Mouse (Mus musculus): ENCODE measurements around the gene Sox6.

Gene Sox6

GRCm38 (mm10) chr7:115422828-115423227 lies 615.8 kb downstream of the Sox6 start:
- no peak for DNase-seq (ENCODE audit: low read depth, low spot score)

GRCm38 (mm10) chr7:115420960-115421359 lies 617.6 kb downstream of the Sox6 start:
- DNase-seq (ENCODE audit: low read depth, low spot score) = no peak

Measured in A20 (cell line).